In the genomic region with DNA sequence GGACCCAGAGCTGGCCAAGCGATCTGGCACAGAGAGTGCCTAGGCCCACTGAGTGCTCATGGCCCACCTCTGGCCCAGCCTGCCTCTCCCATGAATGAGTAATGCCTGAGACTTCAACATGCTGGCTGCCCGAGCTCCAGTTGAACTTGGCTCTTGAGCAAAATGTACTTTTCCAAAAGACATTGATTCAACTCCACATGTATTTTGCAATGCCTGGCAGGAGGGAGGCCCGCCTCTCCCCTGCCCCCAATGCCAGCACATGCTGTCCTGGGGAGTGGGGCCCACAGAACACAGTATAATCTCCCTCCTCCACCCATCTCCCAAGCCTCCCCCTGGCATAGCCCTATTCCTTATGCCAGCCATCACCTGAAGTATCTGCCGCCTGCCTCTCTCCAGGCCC, we compare ENCODE assay signal across 12 mouse cellular contexts. TPM values are rescaled to one million over a fixed set of nuclear protein-coding genes. Genes with fewer than 3 reads are reported as not detected.
A peak's percentile ranks its signal among the peaks of the same experiment; 100 is the strongest.
DNase-seq lines count a peak whose midpoint lies in the region; ATAC-seq and TF ChIP-seq lines count a peak whose summit lies in the region.
"Had no signal": no experiment of that assay in that cellular context is flagged by ENCODE, and none has a peak within 500 bp of the region (broad histone marks: within the 10 kb centered on the region; RNA-seq: fewer than 3 reads in every experiment).

No protein-coding gene starts in this region.

- no peak overlapping the region for H3K9ac ChIP-seq in liver, embryonic 13.5 days
- no peak overlapping the region for H3K9ac ChIP-seq in forebrain, postnatal 0 days
- H3K9ac ChIP-seq: forebrain, embryonic 15.5 days; hindbrain, embryonic 15.5 days; midbrain, embryonic 13.5 days had no signal

- H3K4me3 ChIP-seq in gastrocnemius, adult 2 months = no peak overlapping the region; the same call in 1 of the 2 replicates
- no peak overlapping the region for H3K4me3 ChIP-seq in liver, embryonic 13.5 days (replicated peaks)
- no peak overlapping the region for H3K4me3 ChIP-seq in forebrain, postnatal 0 days (ENCODE audit: low read depth, low read length)
- H3K4me3 ChIP-seq: forebrain, embryonic 15.5 days; hindbrain, embryonic 15.5 days; midbrain, embryonic 13.5 days had no signal

- H3K4me2 ChIP-seq in liver, embryonic 13.5 days = no peak overlapping the region
- H3K4me2 ChIP-seq in forebrain, postnatal 0 days (ENCODE audit: low read depth) = no peak overlapping the region
- H3K4me2 ChIP-seq: forebrain, embryonic 15.5 days; hindbrain, embryonic 15.5 days; midbrain, embryonic 13.5 days had no signal

- intact Hi-C loops in gastrocnemius, adult 2 months (cut with DNase I) = no loop called here

- no peaks in the 10 kb centered on the region for H3K27me3 ChIP-seq in liver, embryonic 13.5 days
- no peaks in the 10 kb centered on the region for H3K27me3 ChIP-seq in forebrain, postnatal 0 days (ENCODE audit: insufficient read depth, low read length)
- H3K27me3 ChIP-seq: forebrain, embryonic 15.5 days; hindbrain, embryonic 15.5 days; midbrain, embryonic 13.5 days had no signal

- H3K27ac ChIP-seq in gastrocnemius, adult 2 months = peak overlapping the region; percentile 87
- H3K27ac ChIP-seq in liver, embryonic 13.5 days = no peak overlapping the region
- no peak overlapping the region for H3K27ac ChIP-seq in forebrain, postnatal 0 days (ENCODE audit: low read depth, low read length)
- H3K27ac ChIP-seq: forebrain, embryonic 15.5 days; hindbrain, embryonic 15.5 days; midbrain, embryonic 13.5 days had no signal

- ATAC-seq in liver, embryonic 13.5 days (ENCODE audit: low read depth) = peak; percentile 51
- no peak for ATAC-seq in forebrain, postnatal 0 days
- no peak for ATAC-seq in inflammation-experienced regulatory T-cells, adult 6 months
- ATAC-seq: forebrain, embryonic 15.5 days; midbrain, embryonic 13.5 days had no signal

- peaks cover 55% of the 10 kb centered on the region for H3K4me1 ChIP-seq in liver, embryonic 13.5 days (replicated peaks)
- peaks cover 11% of the 10 kb centered on the region; the same call in 1 of the 2 replicates for H3K4me1 ChIP-seq in forebrain, postnatal 0 days (ENCODE audit: insufficient read depth)

- peaks cover 12% of the 10 kb centered on the region for H3K36me3 ChIP-seq in liver, embryonic 13.5 days
- H3K36me3 ChIP-seq in forebrain, postnatal 0 days (ENCODE audit: insufficient read depth) = peaks cover 10% of the 10 kb centered on the region; the same call in 1 of the 2 replicates
- H3K36me3 ChIP-seq: forebrain, embryonic 15.5 days had no signal

- TF ChIP-seq CTCF in gastrocnemius, adult 2 months (IDR thresholded peaks at IDR 0.05) = no peak
- TF ChIP-seq CTCF in forebrain, postnatal 0 days (IDR thresholded peaks at IDR 0.05; ENCODE audit: low read depth) = no peak

- WGBS in liver, embryonic 13.5 days (ENCODE audit: insufficient replicate concordance) = 75% methylated on average over 4 of the region's 4 CpGs
- WGBS in forebrain, postnatal 0 days = 87% methylated on average over 4 of the region's 4 CpGs

- DNase-seq in gastrocnemius, adult 2 months = peak; percentile 84
- DNase-seq in gastrocnemius, postnatal 4 days (ENCODE audit: low spot score in 2 of 2) = no peak
- DNase-seq in urinary bladder, postnatal 25 days (ENCODE audit: low spot score) = peak; percentile 54
- no peak for DNase-seq in urinary bladder, postnatal 10 days (ENCODE audit: low spot score)
- no peak for DNase-seq in liver, embryonic 13.5 days
- DNase-seq in testis, postnatal 14 days (ENCODE audit: low spot score) = peak; percentile 35
- no peak for DNase-seq in forebrain, postnatal 0 days
- DNase-seq: left cerebral cortex, postnatal 4 days had no signal

- H3K9me3 ChIP-seq in liver, embryonic 13.5 days (replicated peaks) = no peaks in the 10 kb centered on the region
- no peaks in the 10 kb centered on the region for H3K9me3 ChIP-seq in forebrain, postnatal 0 days (ENCODE audit: low read length)
- H3K9me3 ChIP-seq: forebrain, embryonic 15.5 days; hindbrain, embryonic 15.5 days; midbrain, embryonic 13.5 days had no signal

RNA-seq across cellular contexts. Expression of a gene that starts 30.6 kb away (rescaled TPM):
- total RNA-seq in gastrocnemius, adult 2 months (2021) = 10 to 100 TPM; 73.0 to 89.6 TPM
- 10 to 100 TPM; 33.6 to 42.9 TPM for total RNA-seq in gastrocnemius, postnatal 4 days (2021)
- 22.2 and 27.8 TPM in 2 replicates for polyA plus RNA-seq in liver, embryonic 13.5 days (2015; fragmentation: Nextera tagmentation; extraction: Ambion mirVana)
- total RNA-seq in forebrain, postnatal 0 days (2014; rRNA removed) = 32.7 and 41.0 TPM in 2 replicates
- polyA plus RNA-seq in forebrain, postnatal 0 days (2015; fragmentation: Nextera tagmentation; extraction: Ambion mirVana) = 36.0 and 38.5 TPM in 2 replicates
- polyA plus RNA-seq in inflammation-experienced regulatory T-cells, adult 6 months (2017; shearing (Covaris generic)) = 10 to 100 TPM; 31.4 to 56.0 (median 32.0) TPM

RNA-seq across cellular contexts. Expression of a gene that starts 31.2 kb away (rescaled TPM):
- 10 to 100 TPM; 40.3 to 60.3 TPM for total RNA-seq in gastrocnemius, adult 2 months (2021)
- 100 to 1,000 TPM; 150 to 167 TPM for total RNA-seq in gastrocnemius, postnatal 4 days (2021)
- polyA plus RNA-seq in liver, embryonic 13.5 days (2015; fragmentation: Nextera tagmentation; extraction: Ambion mirVana) = 35.2 and 37.0 TPM in 2 replicates
- total RNA-seq in forebrain, postnatal 0 days (2014; rRNA removed) = 137 and 186 TPM in 2 replicates
- 103 and 106 TPM in 2 replicates for polyA plus RNA-seq in forebrain, postnatal 0 days (2015; fragmentation: Nextera tagmentation; extraction: Ambion mirVana)
- 10 to 100 TPM; 35.9 to 50.4 (median 39.8) TPM for polyA plus RNA-seq in inflammation-experienced regulatory T-cells, adult 6 months (2017; shearing (Covaris generic))

Comparison
In these comparisons a context has a peak if more than half of its experiments do, and no peak if none do; other contexts are left out.
1. DNase-seq: peak in gastrocnemius, adult 2 months (single experiment), urinary bladder, postnatal 25 days (single experiment) and testis, postnatal 14 days (single experiment); none in gastrocnemius, postnatal 4 days (0 of 2), urinary bladder, postnatal 10 days (single experiment), liver, embryonic 13.5 days (single experiment) and forebrain, postnatal 0 days (single experiment).